ENCODE assay signal across 8 mouse cellular contexts in the genomic region with DNA sequence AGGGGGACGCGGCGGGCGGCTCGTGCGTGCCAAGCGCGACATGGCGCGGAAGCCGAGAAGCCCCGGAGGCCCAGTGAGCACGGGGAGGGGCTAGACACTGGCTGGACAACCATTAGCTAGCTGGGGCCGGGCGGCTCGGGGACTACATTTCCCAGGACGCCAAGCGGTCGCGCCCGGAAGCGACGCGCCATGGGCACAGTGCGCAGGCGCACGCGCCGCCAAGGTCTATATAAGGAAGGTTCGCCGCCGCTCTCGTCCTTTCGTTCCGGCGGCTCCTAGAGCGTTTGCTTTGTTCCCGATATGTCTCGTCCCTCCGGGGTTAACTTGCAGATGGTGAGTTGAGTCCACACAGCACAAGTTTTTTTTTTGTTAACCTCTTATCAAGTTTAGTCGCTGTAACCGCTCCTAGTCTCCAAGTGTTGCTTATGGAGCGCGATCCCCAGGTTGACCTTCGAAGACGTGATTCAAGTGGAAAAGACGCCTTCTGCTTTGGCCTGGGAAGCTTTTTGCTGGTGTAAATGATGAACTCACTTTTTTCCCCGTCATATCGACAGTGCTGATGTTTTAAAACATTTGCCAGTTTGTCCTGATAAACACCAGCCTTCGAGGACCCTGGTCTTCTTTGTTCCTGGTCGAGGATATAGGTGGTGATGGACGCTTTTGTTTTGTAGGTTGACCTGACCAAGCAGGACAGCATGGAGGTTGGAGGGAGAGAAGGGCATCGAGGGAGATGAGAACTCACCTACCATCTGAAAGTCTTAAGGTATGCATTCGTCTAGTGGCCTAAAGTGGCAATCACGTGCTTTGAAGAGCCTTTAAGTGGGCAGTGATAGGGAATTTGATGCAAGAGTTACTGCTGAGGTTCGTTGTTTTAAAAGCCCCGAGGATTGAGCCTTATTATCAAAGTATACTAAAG. TPM values are rescaled to one million over a fixed set of nuclear protein-coding genes. Genes with fewer than 3 reads are reported as not detected.
DNase-seq lines count a peak whose midpoint lies in the region; ATAC-seq and TF ChIP-seq lines count a peak whose summit lies in the region.

TSS of gene Znfx1 (minus strand) at position 51 of the 916 bp plus-strand sequence.

- H3K9me3 ChIP-seq in CH12.LX (replicated peaks; ENCODE audit: low read length): no peaks in the 10 kb centered on the region
- H3K9me3 ChIP-seq in forebrain, embryonic 13.5 days (replicated peaks): no peaks in the 10 kb centered on the region
- H3K9me3 ChIP-seq in liver, postnatal 0 days (ENCODE audit: low read length): no peaks in the 10 kb centered on the region
- H3K9me3 ChIP-seq in neural tube, embryonic 14.5 days (ENCODE audit: control insufficient read depth, low read length): no peaks in the 10 kb centered on the region

- TF ChIP-seq POLR2A in CH12.LX (IDR thresholded peaks at IDR 0.05; ENCODE audit: low read depth, low read length): peak; percentile 100

- peaks cover 2 to 47% of the 10 kb centered on the region in 2 experiments; a peak in 2 of 4 replicates for H3K4me1 ChIP-seq in CH12.LX (ENCODE audit: control insufficient read depth in 1 of 2, insufficient read depth in 2 of 2)
- H3K4me1 ChIP-seq in forebrain, embryonic 13.5 days: peaks cover 42% of the 10 kb centered on the region
- peaks cover 38% of the 10 kb centered on the region for H3K4me1 ChIP-seq in liver, postnatal 0 days (ENCODE audit: insufficient read depth)
- H3K4me1 ChIP-seq in neural tube, embryonic 14.5 days (ENCODE audit: control insufficient read depth, insufficient read depth, low read length): peaks cover 23% of the 10 kb centered on the region

- in situ Hi-C loops in CH12.LX (cut with MboI; ENCODE audit: low pct_ligation_motif_present, low pct_unique_long_range_greater_than_20kb, low sequenced_read_pairs): loop anchor here (10.0 kb wide), 2 partner anchors 362 to 422 kb away; partner anchors contain the start of gene Slc9a8

- dilution Hi-C loops in CH12.LX (cut with MboI; ENCODE audit: extremely low pct_ligation_motif_present, extremely low pct_unique_long_range_greater_than_20kb, low sequenced_read_pairs): no loop called here

- H3K9ac ChIP-seq in CH12.LX (ENCODE audit: insufficient read depth, low read depth): peak within 1 kb of the TSS; percentile 94
- peak within 1 kb of the TSS; percentile 89 for H3K9ac ChIP-seq in forebrain, embryonic 13.5 days
- peak within 1 kb of the TSS; percentile 92 for H3K9ac ChIP-seq in liver, postnatal 0 days (replicated peaks)
- peak within 1 kb of the TSS; percentile 73 for H3K9ac ChIP-seq in neural tube, embryonic 14.5 days (replicated peaks; ENCODE audit: low read depth, low read length)

- TF ChIP-seq EP300 in CH12.LX (IDR thresholded peaks at IDR 0.05; ENCODE audit: low read length): no peak
- no peak for TF ChIP-seq EP300 in liver, postnatal 0 days (IDR thresholded peaks at IDR 0.05; ENCODE audit: low read depth)

- no peak for TF ChIP-seq CTCF in CH12.LX (conservative IDR thresholded peaks at IDR 0.05 in 1 of 2, IDR thresholded peaks at IDR 0.05 in 1 of 2; ENCODE audit: low read depth in 2 of 2, low read length in 2 of 2)
- peak; percentile 37 for TF ChIP-seq CTCF in liver, postnatal 0 days (IDR thresholded peaks at IDR 0.05; ENCODE audit: low read depth)

- ATAC-seq in forebrain, embryonic 13.5 days: peak; percentile 94
- ATAC-seq in liver, postnatal 0 days: peak; percentile 90
- ATAC-seq in neural tube, embryonic 14.5 days (ENCODE audit: low read depth): peak; percentile 92

- peak; percentile 94 for DNase-seq in CH12.LX (ENCODE audit: extremely low read depth)
- peak; percentile 90 for DNase-seq in c-Kit-positive CD71-positive TER-119-positive erythroid progenitor cells, embryonic 14.5 days (ENCODE audit: low spot score)
- peak; percentile 97 to 98 for DNase-seq in heart, postnatal 10 days
- DNase-seq in large intestine, adult 2 months (ENCODE audit: low read depth, low spot score): no peak
- DNase-seq in liver, postnatal 0 days: peak; percentile 97
- peak; percentile 99 for DNase-seq in testis, postnatal 10 days (ENCODE audit: low spot score)

- intact Hi-C loops in heart, postnatal 10 days (cut with DNase I): no loop called here

- peaks cover 29% of the 10 kb centered on the region for H3K79me2 ChIP-seq in CH12.LX (replicated peaks; ENCODE audit: control insufficient read depth, extremely low read depth, insufficient read depth, poor library complexity, severe bottlenecking)

- H3K4me2 ChIP-seq in CH12.LX (ENCODE audit: insufficient read depth, low read depth, poor library complexity, severe bottlenecking): peak within 1 kb of the TSS; percentile 97
- H3K4me2 ChIP-seq in forebrain, embryonic 13.5 days: peak within 1 kb of the TSS; percentile 79
- H3K4me2 ChIP-seq in liver, postnatal 0 days (ENCODE audit: low read depth, low read length): peak within 1 kb of the TSS; percentile 89
- peak within 1 kb of the TSS; percentile 85 for H3K4me2 ChIP-seq in neural tube, embryonic 14.5 days (ENCODE audit: low read depth, low read length)

- H3K4me3 ChIP-seq in CH12.LX (replicated peaks in 1 of 3; ENCODE audit: low read depth in 2 of 3, low read length in 2 of 3, poor library complexity in 1 of 3): peak within 1 kb of the TSS; percentile 82 to 91 (median 86)
- H3K4me3 ChIP-seq in forebrain, embryonic 13.5 days: peak within 1 kb of the TSS; percentile 84
- H3K4me3 ChIP-seq in liver, postnatal 0 days (ENCODE audit: low read depth, low read length): peak within 1 kb of the TSS; percentile 92
- peak within 1 kb of the TSS; percentile 76 for H3K4me3 ChIP-seq in neural tube, embryonic 14.5 days (ENCODE audit: low read depth, low read length)

- no peak for TF ChIP-seq RAD21 in CH12.LX (IDR thresholded peaks at IDR 0.05; ENCODE audit: low read depth, low read length)

- H3K27ac ChIP-seq in CH12.LX (ENCODE audit: insufficient read depth, low read depth): peak within 1 kb of the TSS; percentile 51
- H3K27ac ChIP-seq in forebrain, embryonic 13.5 days: peak within 1 kb of the TSS; percentile 88
- peak within 1 kb of the TSS; percentile 99 for H3K27ac ChIP-seq in liver, postnatal 0 days (ENCODE audit: low read depth)
- H3K27ac ChIP-seq in neural tube, embryonic 14.5 days (ENCODE audit: low read depth, low read length): peak within 1 kb of the TSS; percentile 93

- WGBS in forebrain, embryonic 13.5 days: under 1% methylated on average over 56 of the region's 57 CpGs
- WGBS in large intestine, adult 2 months: under 1% methylated on average over 57 of the region's 57 CpGs
- WGBS in liver, postnatal 0 days (ENCODE audit: insufficient replicate concordance): under 1% methylated on average over 56 of the region's 57 CpGs
- under 1% methylated on average over 55 of the region's 57 CpGs for WGBS in neural tube, embryonic 14.5 days

- H3K36me3 ChIP-seq in CH12.LX (replicated peaks in 1 of 2; ENCODE audit: control insufficient read depth in 1 of 2, insufficient read depth in 1 of 2, low read length in 1 of 2): peaks cover 20 to 36% of the 10 kb centered on the region in 2 experiments
- peaks cover 37% of the 10 kb centered on the region for H3K36me3 ChIP-seq in forebrain, embryonic 13.5 days (ENCODE audit: poor library complexity, severe bottlenecking)
- peaks cover 30% of the 10 kb centered on the region for H3K36me3 ChIP-seq in liver, postnatal 0 days (replicated peaks; ENCODE audit: insufficient read depth, low read length)
- peaks cover 27% of the 10 kb centered on the region for H3K36me3 ChIP-seq in neural tube, embryonic 14.5 days (ENCODE audit: control insufficient read depth, insufficient read depth, low read length)

- H3K27me3 ChIP-seq in CH12.LX (replicated peaks): no peaks in the 10 kb centered on the region
- no peaks in the 10 kb centered on the region for H3K27me3 ChIP-seq in forebrain, embryonic 13.5 days
- H3K27me3 ChIP-seq in liver, postnatal 0 days (ENCODE audit: insufficient read depth, low read length): no peaks in the 10 kb centered on the region
- H3K27me3 ChIP-seq in neural tube, embryonic 14.5 days (ENCODE audit: control insufficient read depth, insufficient read depth, low read length): no peaks in the 10 kb centered on the region

TF ChIP-seq in CH12.LX, 34 proteins besides CTCF, POLR2A, EP300 and RAD21 (continues in another document):
- peak; percentile 97 for TF ChIP-seq KAT2A (IDR thresholded peaks at IDR 0.05; ENCODE audit: insufficient replicate concordance, low read length)
- TF ChIP-seq SMC3 (IDR thresholded peaks at IDR 0.05; ENCODE audit: low read depth, low read length): no peak
- peak; percentile 36; the same call in 1 of the 2 replicates for TF ChIP-seq RCOR1 (conservative IDR thresholded peaks at IDR 0.05; ENCODE audit: low read depth, low read length)
- peak; percentile 100 for TF ChIP-seq ZMIZ1 (IDR thresholded peaks at IDR 0.05; ENCODE audit: low read depth, low read length)
- TF ChIP-seq IRF4 (IDR thresholded peaks at IDR 0.05; ENCODE audit: low read depth, low read length): peak; percentile 66; the same call in 1 of the 2 replicates
- no peak for TF ChIP-seq ZNF384 (IDR thresholded peaks at IDR 0.05; ENCODE audit: low read depth, low read length)
- TF ChIP-seq CHD1 (IDR thresholded peaks at IDR 0.05; ENCODE audit: low read depth, low read length): peak; percentile 96
- no peak for TF ChIP-seq USF1 (IDR thresholded peaks at IDR 0.05; ENCODE audit: low read depth, low read length)
- peak; percentile 42; the same call in 1 of the 2 replicates for TF ChIP-seq MXI1 (IDR thresholded peaks at IDR 0.05; ENCODE audit: low read depth, low read length)
- peak; percentile 75 for TF ChIP-seq MEF2A (IDR thresholded peaks at IDR 0.05; ENCODE audit: borderline replicate concordance, low read depth, low read length)
- TF ChIP-seq NELFE (IDR thresholded peaks at IDR 0.05; ENCODE audit: low read depth, low read length): peak; percentile 100
- 0 out of 2 replicates have a peak, but pooled peaks have one; percentile 11 for TF ChIP-seq CHD2 (IDR thresholded peaks at IDR 0.05; ENCODE audit: low read length)
- peak; percentile 84; the same call in 1 of the 2 replicates for TF ChIP-seq GABPA (IDR thresholded peaks at IDR 0.05; ENCODE audit: insufficient replicate concordance, low read depth, low read length)
- no peak for TF ChIP-seq JUND (conservative IDR thresholded peaks at IDR 0.05; ENCODE audit: low read depth, low read length)
- TF ChIP-seq MYC (IDR thresholded peaks at IDR 0.05; ENCODE audit: low read depth, low read length): peak; percentile 81
- peak; percentile 17; the same call in 1 of the 2 replicates for TF ChIP-seq BHLHE40 (IDR thresholded peaks at IDR 0.05; ENCODE audit: low read depth, low read length)

RNA-seq across cellular contexts. Expression of gene Znfx1, which starts in this region (rescaled TPM):
- total RNA-seq in CH12.LX (2012; rRNA removed): 8.1 and 9.0 TPM in 2 replicates
- 4.1 and 5.1 TPM in 2 replicates for total RNA-seq in CH12.LX (2014; rRNA removed)
- polyA plus RNA-seq in CH12.LX (2012; ENCODE audit: insufficient read length, low read depth): 7.7 and 9.0 TPM in 2 replicates
- polyA plus RNA-seq in forebrain, embryonic 13.5 days (2015; fragmentation: Nextera tagmentation; extraction: Ambion mirVana): 5.6 and 6.2 TPM in 2 replicates
- total RNA-seq in heart, postnatal 10 days (2021): 10 to 100 TPM; 29.0 to 31.3 TPM
- polyA plus RNA-seq in large intestine, adult 2 months (2012; rRNA removed): 28.5 and 40.7 TPM in 2 replicates
- 5.8 and 6.3 TPM in 2 replicates for polyA plus RNA-seq in liver, postnatal 0 days (2015; fragmentation: Nextera tagmentation; extraction: Ambion mirVana)
- polyA plus RNA-seq in neural tube, embryonic 14.5 days (2014; fragmentation: Nextera tagmentation; extraction: Ambion mirVana): 8.3 and 11.1 TPM in 2 replicates
